Mouse (Mus musculus) kidney, adult 2 months (tissue): ENCODE data around the gene Bod1. TPM values are rescaled to one million over a fixed set of nuclear protein-coding genes. Genes with fewer than 3 reads are reported as not detected.

ENCODE experiments used
- DNase-seq: peaks from one replicate; pipeline ENCODE4 v3.0.0; 2021
- H3K27ac ChIP-seq: fragments of 200-500 bp; 2 replicates; pipeline ENCODE4 v1.5.1; 2012; ENCODE audit warnings: low read depth, low read length, control low read depth, inconsistent platforms; ENCODE audit not compliant: insufficient read depth
- H3K27me3 ChIP-seq: fragments of 200-500 bp; replicated peaks from 2 replicates; pipeline ENCODE4 v1.6.1; 2012; ENCODE audit warnings: mild to moderate bottlenecking, moderate library complexity, low read length, inconsistent platforms; ENCODE audit not compliant: control insufficient read depth, insufficient read depth
- H3K36me3 ChIP-seq: fragments of 200-500 bp; 2 replicates; pipeline ENCODE4 v1.6.1; 2012; ENCODE audit warnings: mild to moderate bottlenecking, moderate library complexity, low read length, inconsistent platforms; ENCODE audit not compliant: control insufficient read depth, insufficient read depth
- H3K4me1 ChIP-seq: fragments of 200-500 bp; 2 replicates; pipeline ENCODE4 v1.6.1; 2011; ENCODE audit warnings: low read length; ENCODE audit not compliant: control insufficient read depth, insufficient read depth
- H3K4me3 ChIP-seq: fragments of 200-500 bp; 2 replicates; pipeline ENCODE4 v1.5.1; 2011; ENCODE audit warnings: mild to moderate bottlenecking, low read depth, low read length, control low read depth; ENCODE audit not compliant: insufficient read depth
- CTCF ChIP-seq: fragments of 200-500 bp; conservative IDR thresholded peaks from 2 replicates; pipeline ENCODE4 v1.5.1; 2011; ENCODE audit warnings: low read depth, mild to moderate bottlenecking, control low read depth, low read length, moderate library complexity, mixed read lengths; ENCODE audit not compliant: insufficient read depth, insufficient read length
- POLR2A ChIP-seq: fragments of 200-500 bp; IDR thresholded peaks from one replicate; pipeline ENCODE4 v1.6.1; 2011; ENCODE audit warnings: low read depth, low read length, control low read depth
- whole genome bisulfite sequencing: fragments of 180-500 bp; shearing (Covaris S2); methylation state at CpG from one replicate; pipeline ENCODE4 v1.1.7; 2018; 5-methylcytosine and 5-hydroxymethylcytosine counted together
- polyA plus RNA-seq: library from polyadenylated mRNA; depleted of rRNA; stranded (reverse); fragments of >200 nt; gene quantifications from 2 replicates; pipeline ENCODE4 v1.2.3, GENCODE M21; 2012; rRNA removed

The Bod1 gene
- polyA plus RNA-seq, 1 experiment, result 137 TPM

DNA sequence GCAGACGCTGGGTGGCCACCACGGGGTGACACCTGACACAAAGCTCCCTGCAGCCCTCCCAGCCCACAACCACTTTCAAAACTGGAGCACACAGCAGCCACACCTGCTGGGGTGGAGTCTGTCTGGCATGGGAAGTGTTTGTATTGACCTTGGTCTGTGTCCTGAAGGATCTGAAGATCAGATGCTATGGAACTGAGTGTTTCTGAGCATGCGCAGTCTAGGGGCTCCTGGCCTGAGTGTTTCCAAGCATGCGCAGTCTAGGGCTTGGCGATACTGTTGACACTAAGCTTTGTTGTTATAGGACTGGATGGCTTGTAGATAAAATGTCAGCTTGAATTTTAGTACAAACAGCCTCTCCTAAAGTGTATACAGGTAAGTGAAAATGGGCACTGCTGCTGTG lies 43.0 kb downstream of the Bod1 start:
- TF ChIP-seq POLR2A, result no peak
- no peak for TF ChIP-seq CTCF
- H3K4me3 ChIP-seq, result no peak overlapping the region
- WGBS, result 87% methylated on average over 5 of the region's 5 CpGs
- no peak for DNase-seq
- H3K4me1 ChIP-seq, result no peaks in the 10 kb centered on the region
- no peaks in the 10 kb centered on the region for H3K27me3 ChIP-seq
- no peak overlapping the region for H3K27ac ChIP-seq
- H3K36me3 ChIP-seq, result no peaks in the 10 kb centered on the region

DNA sequence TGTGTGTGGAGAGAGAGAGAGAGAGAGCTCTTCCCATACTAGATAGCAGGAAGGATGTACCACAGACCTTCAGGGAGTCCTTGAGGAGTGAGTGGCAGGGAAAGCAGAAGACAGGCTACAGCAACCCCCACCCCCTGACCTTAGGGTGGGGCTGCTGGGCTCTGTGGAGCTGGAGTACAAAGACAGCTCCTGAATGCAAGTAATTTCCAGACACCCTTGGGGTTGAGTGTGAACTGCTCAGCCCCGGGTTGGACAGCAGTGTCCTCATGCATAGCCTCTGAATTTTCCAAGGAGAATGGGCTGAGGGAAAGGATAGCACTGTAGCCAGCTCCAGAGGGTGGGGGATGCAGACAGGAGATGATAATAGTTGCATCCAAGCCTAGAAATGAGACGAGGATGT lies 50.9 kb downstream of the Bod1 start:
- H3K4me3 ChIP-seq, result no peak overlapping the region
- H3K36me3 ChIP-seq, result no peaks in the 10 kb centered on the region
- DNase-seq, result no peak
- no peaks in the 10 kb centered on the region for H3K27me3 ChIP-seq
- 69% methylated on average over 2 of the region's 2 CpGs for WGBS
- H3K4me1 ChIP-seq, result no peaks in the 10 kb centered on the region
- H3K27ac ChIP-seq, result no peak overlapping the region
- TF ChIP-seq CTCF (no peak), POLR2A (no peak)

DNA sequence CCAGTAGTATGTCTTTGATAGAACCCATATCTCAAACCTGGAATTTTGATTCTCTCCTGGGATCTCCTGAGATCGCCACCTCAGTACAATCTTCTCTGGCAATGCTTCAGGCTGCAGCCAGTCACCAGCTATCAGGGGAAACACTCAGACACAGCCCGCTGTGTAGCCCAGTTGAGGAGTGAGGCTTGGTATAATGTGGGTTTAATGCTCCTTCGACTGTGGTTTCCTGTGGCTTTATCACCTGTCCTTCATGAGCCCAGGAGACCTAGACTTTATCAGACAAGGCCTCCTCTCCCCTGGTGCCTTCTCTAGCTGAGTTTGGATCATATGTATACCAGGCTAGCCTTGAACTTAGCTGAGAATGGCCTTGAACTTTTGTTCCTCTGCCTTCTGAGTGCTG lies 53.9 kb downstream of the Bod1 start:
- H3K27me3 ChIP-seq, result no peaks in the 10 kb centered on the region
- no peak for DNase-seq
- WGBS, result 87% methylated on average over 3 of the region's 3 CpGs
- no peaks in the 10 kb centered on the region for H3K4me1 ChIP-seq
- H3K4me3 ChIP-seq, result no peak overlapping the region
- no peak overlapping the region for H3K27ac ChIP-seq
- no peaks in the 10 kb centered on the region for H3K36me3 ChIP-seq
- TF ChIP-seq CTCF (no peak), POLR2A (no peak)

DNA sequence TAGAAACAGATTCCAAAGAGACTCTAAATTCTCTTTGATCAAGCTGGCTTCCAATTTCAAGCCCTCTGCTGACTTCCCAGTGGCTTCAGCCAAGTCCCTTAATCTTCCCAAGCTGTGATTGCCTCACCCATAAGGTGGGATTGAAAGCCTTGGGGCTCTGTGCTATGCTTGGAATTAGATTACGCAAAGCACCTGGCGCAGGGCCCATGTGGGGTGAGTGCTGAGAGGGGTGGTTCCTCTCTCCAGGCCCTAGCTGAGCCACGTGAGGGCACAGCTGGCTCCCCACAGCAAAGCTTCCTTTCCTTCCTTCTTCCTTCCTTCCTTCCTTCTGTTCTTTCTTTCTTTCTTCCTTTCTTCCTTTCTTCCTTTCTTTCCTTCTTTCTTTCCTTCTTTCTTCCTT lies 54.4 kb downstream of the Bod1 start:
- H3K27me3 ChIP-seq, result no peaks in the 10 kb centered on the region
- H3K4me1 ChIP-seq, result no peaks in the 10 kb centered on the region
- peak; percentile 71 for DNase-seq
- WGBS, result 43% methylated on average over 3 of the region's 3 CpGs
- TF ChIP-seq POLR2A (no peak), CTCF (no peak)
- H3K4me3 ChIP-seq, result no peak overlapping the region
- no peak overlapping the region for H3K27ac ChIP-seq
- no peaks in the 10 kb centered on the region for H3K36me3 ChIP-seq

DNA sequence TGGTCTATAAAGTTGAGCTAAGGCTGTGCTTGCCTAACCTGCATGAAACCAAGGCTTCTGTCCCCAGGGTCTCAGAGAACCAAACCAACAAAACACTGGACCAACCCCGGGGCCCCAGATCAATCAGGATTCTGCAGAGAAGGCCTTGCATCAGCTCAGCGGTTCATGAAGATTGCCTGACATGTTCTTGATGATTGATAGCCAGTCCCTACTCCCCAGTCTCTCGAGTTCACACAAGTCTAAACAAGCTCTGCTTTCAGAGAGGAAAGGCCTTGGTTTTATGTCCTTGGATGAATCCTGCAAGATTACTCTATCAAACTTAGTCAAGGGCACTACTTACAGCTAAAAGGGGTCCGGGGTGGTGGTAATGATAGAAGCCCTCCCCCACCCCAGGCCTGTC lies 55.0 kb downstream of the Bod1 start:
- H3K27ac ChIP-seq, result no peak overlapping the region
- no peak for TF ChIP-seq POLR2A
- no peak for TF ChIP-seq CTCF
- H3K36me3 ChIP-seq, result no peaks in the 10 kb centered on the region
- no peaks in the 10 kb centered on the region for H3K27me3 ChIP-seq
- no peak overlapping the region for H3K4me3 ChIP-seq
- no peak for DNase-seq
- no peaks in the 10 kb centered on the region for H3K4me1 ChIP-seq
- WGBS, result 56% methylated on average over 4 of the region's 4 CpGs

Other genes with a start within 250 kb of the Bod1 start
- 27.2 and 30.0 TPM in 2 replicates for gene Cpeb4, start 200.3 kb upstream of the Bod1 start, polyA plus RNA-seq